Mouse (Mus musculus) heart, embryonic 10.5 days (tissue): Measurements from ENCODE around the gene Eps8l2. TPM values are rescaled to one million over a fixed set of nuclear protein-coding genes. Genes with fewer than 3 reads are reported as not detected.
A peak's percentile ranks its signal among the peaks of the same experiment; 100 is the strongest.

Experiments
- DNase-seq: peaks from one replicate; pipeline ENCODE4 v3.0.0-alpha.2; 2017; ENCODE audit warnings: low spot score
- H3K27ac ChIP-seq: fragments of 300-500 bp; sonication (generic); 2 replicates; pipeline ENCODE4 v1.5.1; 2016; ENCODE audit warnings: mild to moderate bottlenecking
- H3K27me3 ChIP-seq: fragments of 300-500 bp; sonication (generic); 2 replicates; pipeline ENCODE4 v1.6.1; 2016; ENCODE audit warnings: mild to moderate bottlenecking; ENCODE audit not compliant: poor library complexity, insufficient read depth, severe bottlenecking
- H3K36me3 ChIP-seq: fragments of 300-500 bp; sonication (generic); 2 replicates; pipeline ENCODE4 v1.6.1; 2016; ENCODE audit warnings: mild to moderate bottlenecking, moderate library complexity
- H3K4me1 ChIP-seq: fragments of 300-500 bp; sonication (generic); 2 replicates; pipeline ENCODE4 v1.6.1; 2016; ENCODE audit warnings: mild to moderate bottlenecking
- H3K4me3 ChIP-seq: fragments of 300-500 bp; sonication (generic); 2 replicates; pipeline ENCODE4 v1.5.1; 2016; ENCODE audit warnings: mild to moderate bottlenecking, moderate library complexity
- H3K9me3 ChIP-seq: fragments of 300-500 bp; sonication (generic); 2 replicates; pipeline ENCODE4 v1.6.1; 2016; ENCODE audit warnings: mild to moderate bottlenecking, moderate library complexity
- WGBS: fragments of 180-500 bp; shearing (Covaris S2); methylation state at CpG from one replicate; pipeline ENCODE4 v1.1.7; 2016; 5-methylcytosine and 5-hydroxymethylcytosine counted together
- polyA plus RNA-seq: library from polyadenylated mRNA; unstranded; fragments of >200 nt; fragmentation: Nextera tagmentation; extraction: Ambion mirVana; gene quantifications from 2 replicates; pipeline ENCODE4 v1.2.1, GENCODE M21; 2016

Gene Eps8l2
- polyA plus RNA-seq, result 3.1 and 8.2 TPM in 2 replicates

DNA sequence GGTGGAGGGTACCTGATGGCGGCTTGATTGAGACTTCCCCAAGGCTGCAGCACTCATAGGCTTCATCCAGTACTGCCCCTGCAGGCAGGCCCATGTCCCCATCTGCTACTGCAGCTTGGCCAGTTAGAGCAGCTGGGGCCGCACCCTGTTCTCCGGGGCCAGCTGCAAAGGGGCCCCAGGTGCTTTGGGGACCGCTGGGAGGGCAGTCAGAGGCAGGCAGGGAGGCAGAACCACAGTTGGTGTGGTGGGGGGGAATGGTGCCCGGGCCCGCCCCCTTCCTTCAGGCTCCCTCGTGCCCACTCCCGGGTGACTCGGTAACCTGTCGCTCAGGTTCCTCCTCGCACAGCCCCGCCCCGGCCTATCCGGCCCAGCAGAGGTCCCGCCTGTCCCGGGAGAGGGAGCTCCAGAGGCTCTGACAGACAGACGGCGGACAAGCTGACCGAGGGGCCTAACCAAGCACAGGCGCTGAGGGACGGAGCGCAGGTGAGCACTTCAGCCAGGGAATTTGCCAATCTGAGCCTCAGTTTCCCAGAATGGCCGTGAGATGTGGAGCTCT is at the start of gene Eps8l2:
Gene Eps8l2, plus strand, starts transcription at position 305 of the 556 bp plus-strand sequence.
- Histone ChIP-seq H3K9me3 (no peaks in the 10 kb centered on the region), H3K36me3 (peaks cover 16% of the 10 kb centered on the region), H3K27ac (peak within 1 kb of the TSS; percentile 67; the same call in 1 of the 2 replicates), H3K27me3 (peaks cover 54% of the 10 kb centered on the region), H3K4me1 (peaks cover 31% of the 10 kb centered on the region), H3K4me3 (peak within 1 kb of the TSS; percentile 52)
- peak; percentile 76 for DNase-seq
- WGBS, result 4% methylated on average over 23 of the region's 23 CpGs

DNA sequence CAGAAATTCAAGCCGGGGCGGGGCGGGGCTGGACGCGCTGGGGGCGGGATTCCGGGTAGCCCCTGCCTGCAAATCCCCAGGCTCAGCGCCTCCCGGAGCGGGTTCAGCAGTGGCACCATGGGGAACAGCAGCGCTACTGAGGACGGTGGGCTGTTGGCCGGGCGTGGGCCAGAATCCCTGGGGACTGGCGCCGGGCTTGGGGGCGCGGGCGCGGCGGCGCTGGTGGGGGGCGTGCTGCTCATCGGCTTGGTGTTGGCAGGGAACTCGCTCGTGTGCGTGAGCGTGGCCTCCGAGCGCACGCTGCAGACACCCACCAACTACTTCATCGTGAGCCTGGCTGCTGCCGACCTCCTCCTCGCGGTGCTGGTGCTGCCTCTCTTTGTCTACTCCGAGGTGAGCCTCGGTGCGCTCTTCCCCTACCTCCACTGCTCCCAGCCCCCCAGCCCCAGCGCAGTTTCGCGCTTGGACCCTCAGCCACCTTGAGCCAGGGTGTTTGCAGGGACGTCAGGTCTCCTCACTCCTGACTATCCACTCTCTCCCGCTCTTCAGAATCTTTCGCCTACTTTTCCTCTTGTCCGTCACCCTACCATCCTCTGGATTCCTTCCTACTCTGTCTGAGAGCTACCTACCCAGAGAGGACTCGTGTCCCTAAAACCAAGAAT is 46.6 kb upstream of the Eps8l2 start, which contains the start of gene Drd4:
Gene Drd4, plus strand, starts transcription at position 86 of the 662 bp plus-strand sequence.
- Histone ChIP-seq H3K36me3 (peaks cover 3% of the 10 kb centered on the region; the same call in 1 of the 2 replicates), H3K9me3 (no peaks in the 10 kb centered on the region), H3K27ac (peak within 1 kb of the TSS; percentile 65), H3K4me1 (peaks cover 36% of the 10 kb centered on the region), H3K4me3 (peak within 1 kb of the TSS; percentile 66), H3K27me3 (peaks cover 71% of the 10 kb centered on the region)
- no peak for DNase-seq
- WGBS, result 2% methylated on average over 46 of the region's 46 CpGs

DNA sequence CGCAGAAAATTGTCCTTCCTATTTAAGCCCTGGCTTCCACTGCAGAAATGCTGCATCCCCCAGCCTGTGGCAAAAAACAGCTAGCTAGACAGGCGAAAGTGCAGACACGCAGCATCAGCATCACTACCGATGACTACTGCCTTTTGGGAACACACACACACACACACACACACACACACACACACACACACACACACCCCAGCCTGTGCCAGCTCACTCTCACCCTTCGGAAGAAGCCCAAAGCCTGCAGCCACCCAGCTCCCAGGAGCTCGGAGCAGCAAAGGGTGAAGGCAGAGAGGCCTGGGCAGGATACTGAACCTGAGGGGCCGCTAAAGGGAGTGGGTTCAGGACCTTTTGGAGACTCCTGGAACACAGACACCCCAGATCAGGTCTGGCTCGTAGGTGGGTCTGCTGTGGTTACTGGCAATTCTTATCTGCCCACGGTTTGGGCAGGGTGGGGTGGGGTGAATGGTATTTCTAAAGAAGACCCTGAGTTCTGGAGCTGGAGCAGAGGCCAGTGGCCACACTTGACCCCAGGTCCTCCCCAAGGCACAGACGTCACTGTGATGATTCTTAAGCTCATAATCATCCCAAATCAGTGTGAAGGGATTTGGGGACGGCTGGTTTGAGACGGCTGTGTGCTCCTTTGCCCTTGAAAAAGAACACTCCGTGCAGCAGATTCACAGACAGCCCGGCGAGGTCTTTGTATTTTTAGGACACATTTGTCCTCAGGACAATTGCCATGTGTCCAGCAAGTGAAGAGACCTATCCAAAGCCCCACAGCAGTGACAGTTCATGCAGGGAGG is 45.9 kb upstream of the Eps8l2 start:
- Histone ChIP-seq H3K27me3 (peaks cover 71% of the 10 kb centered on the region), H3K9me3 (no peaks in the 10 kb centered on the region), H3K27ac (no peak overlapping the region), H3K36me3 (peaks cover 10% of the 10 kb centered on the region), H3K4me1 (peaks cover 36% of the 10 kb centered on the region), H3K4me3 (peak overlapping the region; percentile 66)
- DNase-seq, result no peak
- WGBS, result 31% methylated on average over 15 of the region's 15 CpGs

DNA sequence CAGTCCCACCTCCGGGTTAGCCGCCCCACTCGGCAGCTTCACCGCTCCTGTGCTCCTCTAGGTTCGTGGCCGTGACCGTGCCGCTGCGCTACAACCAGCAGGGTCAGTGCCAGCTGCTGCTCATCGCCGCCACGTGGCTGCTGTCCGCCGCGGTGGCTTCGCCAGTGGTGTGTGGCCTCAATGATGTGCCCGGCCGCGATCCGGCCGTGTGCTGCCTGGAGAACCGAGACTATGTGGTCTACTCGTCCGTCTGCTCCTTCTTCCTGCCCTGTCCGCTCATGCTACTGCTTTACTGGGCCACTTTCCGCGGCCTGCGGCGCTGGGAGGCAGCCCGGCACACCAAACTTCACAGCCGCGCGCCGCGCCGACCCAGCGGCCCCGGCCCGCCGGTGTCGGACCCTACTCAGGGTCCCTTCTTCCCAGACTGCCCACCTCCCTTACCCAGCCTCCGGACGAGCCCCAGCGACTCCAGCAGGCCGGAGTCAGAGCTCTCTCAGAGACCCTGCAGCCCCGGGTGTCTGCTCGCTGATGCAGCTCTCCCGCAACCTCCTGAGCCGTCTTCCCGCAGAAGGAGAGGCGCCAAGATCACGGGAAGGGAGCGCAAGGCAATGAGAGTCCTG is 44.7 kb upstream of the Eps8l2 start:
- DNase-seq, result no peak
- peak overlapping the region; percentile 65 for H3K27ac ChIP-seq
- peaks cover 71% of the 10 kb centered on the region for H3K27me3 ChIP-seq
- H3K36me3 ChIP-seq, result peaks cover 15% of the 10 kb centered on the region
- peaks cover 36% of the 10 kb centered on the region for H3K4me1 ChIP-seq
- no peaks in the 10 kb centered on the region for H3K9me3 ChIP-seq
- 1% methylated on average over 53 of the region's 53 CpGs for WGBS
- H3K4me3 ChIP-seq, result peak overlapping the region; percentile 58

DNA sequence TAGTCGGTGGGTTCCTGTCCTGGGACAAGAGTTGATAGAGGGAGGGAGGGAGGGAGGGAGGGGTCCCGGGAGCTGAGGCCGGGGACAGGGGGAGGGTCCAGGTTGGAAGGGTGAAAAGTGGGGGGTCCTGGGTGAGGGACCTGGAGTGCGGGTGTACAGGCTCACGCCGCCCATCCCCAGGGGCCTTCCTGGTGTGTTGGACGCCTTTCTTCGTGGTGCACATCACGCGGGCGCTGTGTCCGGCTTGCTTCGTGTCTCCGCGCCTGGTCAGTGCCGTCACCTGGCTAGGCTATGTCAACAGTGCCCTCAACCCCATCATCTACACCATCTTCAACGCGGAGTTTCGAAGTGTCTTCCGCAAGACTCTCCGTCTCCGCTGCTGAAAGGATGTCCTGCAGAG is 44.2 kb upstream of the Eps8l2 start:
- no peak for DNase-seq

DNA sequence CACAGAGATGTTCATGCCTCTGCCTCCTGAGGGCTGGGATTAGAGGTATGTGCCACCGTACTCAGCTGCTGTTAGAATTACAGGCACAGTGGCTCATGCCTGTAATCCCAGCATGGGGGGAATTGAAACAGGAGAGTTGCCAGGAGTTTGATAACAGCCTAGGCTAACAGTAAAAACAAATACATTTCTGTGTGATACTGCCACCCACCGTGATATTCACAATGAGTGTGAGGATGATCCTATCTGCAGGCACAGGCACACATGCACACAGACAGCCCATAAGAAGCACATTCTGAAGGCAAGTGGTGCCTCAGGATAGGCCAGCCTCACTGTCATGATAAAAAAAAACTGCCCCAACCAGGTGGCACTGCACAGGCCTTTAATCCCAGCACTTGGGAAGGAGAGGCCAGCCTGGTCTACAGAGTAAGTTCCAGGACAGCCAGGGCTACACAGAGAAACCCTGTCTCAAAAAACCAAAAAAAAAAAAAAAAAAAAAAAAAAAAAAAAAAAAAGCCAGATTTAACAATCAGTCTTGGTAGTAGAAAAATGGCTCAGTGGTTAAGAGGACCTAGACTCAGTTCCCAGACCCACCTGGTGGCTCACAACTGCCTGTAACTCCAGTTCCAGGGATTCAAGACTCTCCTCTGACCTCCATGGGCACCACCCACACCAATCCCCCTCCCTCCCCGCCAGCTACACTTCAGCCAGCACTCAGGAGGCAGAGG is 40.6 kb upstream of the Eps8l2 start:
- H3K36me3 ChIP-seq, result peaks cover 55% of the 10 kb centered on the region
- peaks cover 34% of the 10 kb centered on the region for H3K27me3 ChIP-seq
- WGBS, result 85% methylated on average over 3 of the region's 3 CpGs
- H3K27ac ChIP-seq, result no peak overlapping the region
- H3K4me3 ChIP-seq, result no peak overlapping the region
- no peaks in the 10 kb centered on the region for H3K9me3 ChIP-seq
- H3K4me1 ChIP-seq, result peaks cover 18% of the 10 kb centered on the region
- no peak for DNase-seq

More for the DNA sequence above, 44.2 kb upstream of the Eps8l2 start:
- H3K27me3 ChIP-seq, result peaks cover 69% of the 10 kb centered on the region
- H3K9me3 ChIP-seq, result no peaks in the 10 kb centered on the region
- no peak overlapping the region for H3K27ac ChIP-seq
- 5% methylated on average over 22 of the region's 22 CpGs for WGBS
- H3K4me1 ChIP-seq, result peaks cover 36% of the 10 kb centered on the region
- peak overlapping the region; percentile 58 for H3K4me3 ChIP-seq
- peaks cover 20% of the 10 kb centered on the region for H3K36me3 ChIP-seq

DNA sequence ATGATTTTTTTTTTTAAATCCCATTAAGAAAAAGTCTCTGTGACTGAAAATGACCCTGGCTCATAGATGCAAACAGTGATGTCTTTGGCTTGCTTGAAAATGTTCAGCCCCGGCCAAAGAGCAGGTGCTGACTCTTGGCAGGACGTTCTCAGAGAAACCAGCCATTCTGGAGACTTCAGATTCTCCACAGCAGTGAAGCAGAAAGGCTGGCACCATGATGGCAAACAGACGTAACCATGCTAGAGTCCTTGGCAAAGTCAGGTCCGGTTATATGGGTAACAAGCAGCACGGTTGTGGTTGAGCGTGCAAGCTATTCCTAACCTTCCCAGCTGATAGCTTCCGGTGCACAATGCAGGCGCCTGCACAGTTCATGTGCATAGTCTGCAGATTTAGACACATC is 39.5 kb upstream of the Eps8l2 start:
- H3K4me3 ChIP-seq, result no peak overlapping the region
- H3K4me1 ChIP-seq, result peaks cover 8% of the 10 kb centered on the region
- no peaks in the 10 kb centered on the region for H3K9me3 ChIP-seq
- 94% methylated on average over 8 of the region's 8 CpGs for WGBS
- DNase-seq, result no peak
- peaks cover 65% of the 10 kb centered on the region for H3K36me3 ChIP-seq
- no peak overlapping the region for H3K27ac ChIP-seq
- H3K27me3 ChIP-seq, result peaks cover 23% of the 10 kb centered on the region

DNA sequence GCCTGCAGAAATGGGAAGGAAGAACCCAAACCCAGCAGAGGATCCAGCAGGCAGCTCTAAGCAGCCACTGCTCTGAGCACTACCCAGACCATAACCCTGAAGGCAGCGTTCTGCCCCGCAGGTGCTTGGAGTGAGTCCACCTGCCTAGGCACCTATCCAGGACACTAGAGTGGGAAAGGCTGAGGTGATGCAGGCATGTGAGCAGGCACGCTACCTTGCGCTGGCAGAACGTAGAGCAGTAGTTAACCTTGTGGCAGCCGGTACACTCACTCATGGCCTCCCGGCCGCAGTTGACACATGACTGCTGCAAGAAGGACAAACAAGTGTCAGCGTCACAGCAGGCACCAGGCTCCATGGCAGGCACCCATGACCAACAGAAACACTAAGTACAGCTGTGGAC is 37.3 kb upstream of the Eps8l2 start:
- peaks cover under 1% of the 10 kb centered on the region; the same call in 1 of the 2 replicates for H3K27me3 ChIP-seq
- WGBS, result 97% methylated on average over 9 of the region's 9 CpGs
- H3K4me1 ChIP-seq, result no peaks in the 10 kb centered on the region
- no peaks in the 10 kb centered on the region for H3K9me3 ChIP-seq
- H3K27ac ChIP-seq, result no peak overlapping the region
- no peak for DNase-seq
- peaks cover 87% of the 10 kb centered on the region for H3K36me3 ChIP-seq
- no peak overlapping the region for H3K4me3 ChIP-seq

DNA sequence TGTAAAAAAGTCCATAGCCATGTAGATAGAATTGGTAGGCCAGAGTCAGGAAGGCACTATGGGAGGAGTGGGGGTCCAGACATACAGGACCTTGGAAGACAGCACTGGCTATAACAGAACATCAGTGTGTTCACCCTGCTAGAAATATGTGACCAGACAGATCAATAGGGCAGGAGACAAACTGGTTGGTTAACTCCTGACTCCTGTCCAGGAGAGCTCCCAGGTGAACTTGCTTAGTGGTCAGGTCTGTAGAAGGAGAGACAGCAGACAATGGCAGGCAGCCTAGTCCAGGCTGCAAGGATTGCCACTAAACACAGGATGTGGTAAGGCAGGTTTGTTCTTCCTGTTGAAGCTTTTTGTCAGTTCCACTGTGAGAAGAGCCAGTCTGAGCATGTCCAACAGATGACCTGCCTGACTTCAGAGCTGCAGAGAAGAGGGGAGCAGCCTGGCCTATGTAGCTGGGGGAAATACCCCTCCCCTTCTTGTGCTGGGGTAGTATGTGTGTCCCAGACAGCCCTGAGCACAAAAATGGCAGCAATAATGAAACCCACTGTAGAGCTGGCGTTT is 35.9 kb upstream of the Eps8l2 start:
- Histone ChIP-seq H3K27me3 (no peaks in the 10 kb centered on the region), H3K4me1 (no peaks in the 10 kb centered on the region), H3K27ac (no peak overlapping the region), H3K9me3 (no peaks in the 10 kb centered on the region), H3K4me3 (no peak overlapping the region), H3K36me3 (peaks cover 89% of the 10 kb centered on the region)
- WGBS, result 85% methylated on average over 1 of the region's 1 CpGs
- no peak for DNase-seq

DNA sequence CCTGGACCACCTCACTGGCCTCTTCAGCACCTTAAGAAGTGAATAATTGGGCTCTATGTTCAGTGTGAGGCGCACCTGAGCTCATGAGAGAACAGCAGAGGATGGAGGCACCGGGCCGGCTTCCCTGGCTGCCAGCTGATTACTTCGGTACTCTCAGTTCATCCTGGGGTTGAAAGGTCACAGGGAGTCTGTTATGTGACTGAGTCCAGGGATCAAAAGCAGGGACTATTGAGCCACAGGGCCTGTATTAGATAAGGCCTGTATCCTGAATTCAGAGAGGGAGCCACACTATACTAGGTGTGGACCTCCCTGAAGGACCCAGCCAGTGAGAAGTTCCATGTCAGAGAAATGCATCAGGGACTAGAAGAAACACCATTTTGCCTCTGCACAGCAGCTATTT is 34.1 kb upstream of the Eps8l2 start:
- 91% methylated on average over 4 of the region's 4 CpGs for WGBS
- no peak overlapping the region for H3K4me3 ChIP-seq
- no peaks in the 10 kb centered on the region for H3K9me3 ChIP-seq
- H3K36me3 ChIP-seq, result peaks cover 96% of the 10 kb centered on the region
- no peaks in the 10 kb centered on the region for H3K4me1 ChIP-seq
- H3K27me3 ChIP-seq, result no peaks in the 10 kb centered on the region
- DNase-seq, result no peak
- no peak overlapping the region for H3K27ac ChIP-seq

DNA sequence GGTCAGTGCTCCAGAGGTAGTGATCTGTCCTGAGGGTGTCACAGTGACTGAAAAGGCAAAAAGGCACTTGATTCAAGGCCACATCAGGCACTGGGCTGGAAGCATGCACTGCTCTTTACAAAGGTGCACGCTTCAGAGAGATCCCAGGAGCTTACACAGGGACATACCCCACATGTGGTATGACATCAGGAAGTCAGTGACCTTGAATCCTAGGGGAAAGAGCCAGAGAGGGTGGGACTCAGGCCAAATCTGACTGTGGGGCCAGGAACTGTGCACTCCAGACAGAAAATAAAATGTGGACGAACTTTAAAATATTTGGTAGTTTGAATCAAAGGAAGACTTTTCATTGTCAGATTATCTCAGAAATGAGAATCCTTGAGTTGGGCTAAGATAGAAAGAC is 24.3 kb upstream of the Eps8l2 start:
- no peaks in the 10 kb centered on the region for H3K4me1 ChIP-seq
- no peaks in the 10 kb centered on the region for H3K9me3 ChIP-seq
- WGBS, result 91% methylated on average over 2 of the region's 2 CpGs
- peaks cover 99% of the 10 kb centered on the region for H3K36me3 ChIP-seq
- no peaks in the 10 kb centered on the region for H3K27me3 ChIP-seq
- DNase-seq, result no peak
- H3K4me3 ChIP-seq, result no peak overlapping the region
- no peak overlapping the region for H3K27ac ChIP-seq

DNA sequence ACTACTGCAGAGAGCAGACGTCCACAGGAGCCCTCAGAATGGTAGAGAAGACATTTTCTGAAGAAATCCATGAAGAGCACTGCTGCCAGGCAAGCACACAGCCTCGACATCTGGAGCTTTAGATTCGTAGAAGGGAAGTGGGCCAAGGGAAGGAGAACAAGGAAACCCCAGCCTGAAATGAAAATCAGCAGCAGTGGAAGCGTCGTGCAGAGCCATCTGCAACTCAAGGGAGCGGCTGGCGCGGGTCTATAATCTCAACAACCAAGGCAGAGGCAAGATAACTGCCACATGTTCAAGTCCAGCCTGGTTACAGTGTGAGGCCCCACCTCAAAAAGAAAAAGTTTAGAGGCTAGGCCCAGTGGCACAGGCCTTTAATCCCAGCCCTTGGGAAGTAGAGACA is 23.6 kb upstream of the Eps8l2 start:
- H3K9me3 ChIP-seq, result no peaks in the 10 kb centered on the region
- no peaks in the 10 kb centered on the region for H3K27me3 ChIP-seq
- H3K36me3 ChIP-seq, result peaks cover 99% of the 10 kb centered on the region
- H3K27ac ChIP-seq, result no peak overlapping the region
- H3K4me3 ChIP-seq, result no peak overlapping the region
- H3K4me1 ChIP-seq, result no peaks in the 10 kb centered on the region
- 88% methylated on average over 8 of the region's 8 CpGs for WGBS
- DNase-seq, result no peak
